Mouse (Mus musculus) kidney, adult 8-10 months (tissue): ENCODE measurements around the gene Wipf2.
"Not testable (repeated sequence)": the region's sequence is repeated elsewhere in the genome, so short reads cannot be mapped to it uniquely, and the experiment has no call there.

Source experiments
- DNase-seq, 2 experiments: peaks; one replicate each; pipeline ENCODE4 v3.0.0; 2022

Gene Wipf2

DNA sequence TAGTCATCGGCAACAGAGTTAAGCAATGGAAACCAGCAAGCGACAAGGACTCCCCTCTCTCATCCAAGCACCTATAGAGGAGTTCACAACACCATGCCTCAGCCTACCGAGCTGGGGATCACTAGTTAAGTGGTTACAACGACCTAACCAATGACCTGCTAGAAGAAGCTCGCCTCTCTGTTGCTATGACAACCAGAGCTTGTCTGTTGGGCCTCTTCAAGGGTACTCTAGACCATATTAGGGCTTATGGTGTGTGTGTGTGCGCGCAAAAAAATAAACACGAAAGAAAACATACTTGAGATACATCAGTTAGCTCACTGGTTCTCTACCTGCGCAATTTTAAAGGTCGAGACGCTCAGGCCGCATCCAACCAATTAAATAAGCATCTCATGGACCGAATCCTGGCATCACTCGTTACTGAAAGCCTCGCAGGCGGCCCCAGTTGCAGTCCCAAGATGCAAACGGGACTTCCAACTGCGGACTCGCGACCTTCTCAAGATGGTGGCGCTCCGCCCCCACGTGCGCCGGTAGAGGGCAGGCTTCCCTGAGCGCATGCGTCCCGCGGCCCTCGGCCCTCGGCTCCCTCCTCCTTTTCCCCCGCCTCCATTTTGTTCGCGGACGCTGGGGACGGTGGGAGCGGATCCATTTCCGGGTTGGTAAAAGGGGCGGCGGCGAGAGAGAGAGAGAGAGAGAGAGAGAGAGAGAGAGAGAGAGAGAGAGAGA, at the start of gene Wipf2:
Wipf2 (plus strand) TSS at position 611 of the 723 bp plus-strand sequence.
- peak; percentile 94 to 96 for DNase-seq

DNA sequence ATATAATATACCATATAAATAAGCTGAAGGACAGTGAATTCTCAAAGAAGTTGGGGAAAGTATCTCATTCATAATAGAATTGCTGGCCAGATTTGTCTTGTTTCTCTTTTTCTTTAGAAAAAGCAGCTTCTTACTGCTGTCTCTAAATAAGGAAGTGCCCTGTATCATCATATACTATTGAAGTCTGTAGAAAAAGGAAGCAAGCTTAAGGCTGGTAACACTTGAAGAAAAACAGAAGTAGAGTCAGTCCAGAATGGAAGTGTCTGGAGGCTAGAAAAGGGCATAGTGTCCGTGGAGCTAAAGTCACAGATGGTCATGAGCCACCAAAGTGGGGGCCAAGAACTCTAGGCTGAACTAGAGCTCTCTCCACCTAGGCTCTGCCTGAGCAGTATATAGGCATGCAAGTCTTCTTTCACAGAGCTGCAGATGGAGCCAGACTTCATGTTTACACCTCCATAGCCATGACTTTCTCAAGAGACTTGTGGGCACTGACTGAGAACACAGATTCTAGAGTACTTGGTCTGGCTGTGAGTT, 46.7 kb upstream of the Wipf2 start:
- DNase-seq, result no peak

DNA sequence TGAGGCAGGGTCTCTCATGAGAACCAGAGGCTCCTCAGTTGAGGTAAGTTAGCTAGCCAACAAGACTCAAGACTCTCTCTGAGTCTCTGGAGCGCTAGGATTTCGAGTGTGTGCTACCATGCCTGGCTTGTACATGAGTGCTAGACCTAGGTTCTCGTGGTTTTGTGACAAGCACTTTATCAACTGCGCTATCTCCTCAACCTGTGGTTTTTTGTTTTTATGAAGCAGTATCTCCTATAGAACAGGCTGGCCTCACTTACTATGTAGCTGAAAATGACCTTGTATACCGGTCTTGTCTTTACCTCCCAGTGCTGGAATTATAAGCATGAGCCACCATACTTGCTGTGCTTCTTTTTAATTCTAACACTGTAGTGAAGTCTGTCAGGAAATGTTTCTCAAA, 42.5 kb upstream of the Wipf2 start:
- DNase-seq, result no peak

DNA sequence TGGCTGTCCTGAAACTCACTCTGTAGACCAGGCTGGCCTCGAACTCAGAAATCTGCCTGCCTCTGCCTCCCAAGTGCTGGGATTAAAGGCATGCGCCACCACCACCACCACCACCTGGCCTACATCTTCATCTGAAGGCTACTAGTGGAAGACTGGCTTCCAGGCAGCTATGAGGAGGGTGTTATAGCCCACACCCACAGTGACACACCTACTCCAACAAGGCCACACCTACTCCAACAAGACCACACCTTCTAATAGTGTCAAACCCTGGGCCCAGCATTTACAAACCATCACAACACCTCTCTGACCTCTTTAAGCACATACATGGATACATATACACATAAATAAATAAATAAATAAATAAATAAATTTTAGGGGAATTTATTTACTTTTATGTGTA, 37.4 kb upstream of the Wipf2 start:
- not testable (repeated sequence) for DNase-seq

DNA sequence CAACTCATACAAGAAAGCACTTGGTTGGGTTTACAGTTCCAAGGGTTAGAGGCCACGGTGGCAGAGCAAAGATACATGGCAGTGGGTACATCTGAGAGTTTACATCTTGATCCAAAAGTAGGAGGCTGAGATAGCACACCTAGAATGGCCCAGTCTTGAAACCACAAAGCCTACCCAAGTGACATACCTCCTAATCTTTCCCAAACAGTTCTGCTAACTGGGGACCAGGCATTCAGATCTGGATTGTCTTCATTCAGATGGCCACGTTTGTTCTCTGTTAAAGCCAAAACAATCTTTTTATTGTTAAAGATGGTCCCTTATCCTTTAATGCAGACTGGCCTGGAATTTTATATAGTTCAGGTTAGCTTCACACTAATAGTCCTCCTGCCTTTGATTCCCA, 35.6 kb upstream of the Wipf2 start:
- DNase-seq, result no peak

DNA sequence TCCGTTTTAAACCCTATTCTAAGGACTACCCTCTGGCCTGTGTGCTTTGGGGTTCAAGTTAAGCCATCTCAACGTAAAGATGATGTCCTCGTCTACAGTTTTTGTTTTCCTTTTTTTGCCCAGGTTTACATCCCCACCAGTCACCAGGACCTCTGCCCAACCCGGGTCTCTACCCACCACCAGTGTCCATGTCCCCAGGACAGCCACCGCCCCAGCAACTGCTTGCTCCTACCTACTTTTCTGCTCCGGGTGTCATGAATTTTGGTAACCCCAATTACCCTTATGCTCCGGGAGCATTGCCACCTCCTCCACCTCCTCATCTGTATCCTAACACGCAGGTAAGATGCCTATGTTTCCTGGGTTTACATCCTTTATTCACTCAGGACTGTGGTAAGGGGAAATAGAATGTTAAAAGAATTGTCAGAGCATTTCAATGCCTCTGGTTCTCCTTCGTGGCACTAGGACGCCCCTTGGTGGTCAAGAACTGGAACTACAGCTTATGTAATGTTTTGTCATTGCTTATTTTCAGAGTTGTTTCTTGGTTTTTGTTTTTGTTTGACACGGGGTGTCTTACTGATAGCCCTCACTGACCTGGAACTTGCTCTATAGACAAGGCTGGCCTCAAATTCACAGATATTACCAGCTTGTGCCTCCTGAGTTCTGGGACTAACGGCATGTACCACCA, 34.2 kb upstream of the Wipf2 start:
- peak in 1 of 2 experiments; percentile 28 for DNase-seq

DNA sequence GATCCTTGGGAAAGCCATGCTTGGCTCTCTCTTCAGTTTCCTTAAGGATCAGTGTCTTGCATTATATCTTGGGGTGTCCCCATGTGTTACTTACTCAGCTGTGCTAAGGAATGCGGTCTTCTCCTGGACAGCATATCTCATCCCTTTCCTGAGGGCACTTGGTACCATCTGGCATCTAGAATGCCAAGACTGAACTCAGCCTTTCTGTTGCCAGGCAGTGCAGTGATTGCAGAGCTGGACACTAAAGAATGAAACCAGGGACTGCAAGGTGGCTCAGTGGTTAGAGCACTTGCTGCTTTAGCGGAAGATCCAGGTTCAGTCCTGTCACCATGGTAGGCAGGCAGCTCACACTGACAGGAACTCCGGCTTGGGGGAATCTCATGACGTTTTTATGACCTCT, 33.6 kb upstream of the Wipf2 start:
- no peak for DNase-seq

DNA sequence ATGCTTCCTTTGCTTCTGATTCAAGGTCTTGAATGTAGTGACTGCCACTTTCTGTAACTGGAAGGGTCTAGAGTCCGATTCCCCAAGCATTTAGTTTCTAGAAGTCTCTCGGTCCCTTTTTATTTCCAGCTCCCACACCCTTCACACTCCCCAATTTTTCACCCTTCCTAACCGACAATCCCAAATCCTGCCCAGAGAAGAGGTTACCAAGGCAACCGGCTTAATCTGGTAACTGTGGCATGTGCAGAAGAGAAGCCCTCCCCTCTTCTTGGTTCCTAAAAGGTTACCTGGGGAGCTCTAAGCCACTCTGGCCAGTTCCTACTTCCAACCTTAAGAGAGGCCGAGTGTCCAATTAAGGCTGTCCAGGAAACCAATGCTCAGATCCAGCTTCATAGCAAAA, 28.1 kb upstream of the Wipf2 start:
- DNase-seq, result no peak

DNA sequence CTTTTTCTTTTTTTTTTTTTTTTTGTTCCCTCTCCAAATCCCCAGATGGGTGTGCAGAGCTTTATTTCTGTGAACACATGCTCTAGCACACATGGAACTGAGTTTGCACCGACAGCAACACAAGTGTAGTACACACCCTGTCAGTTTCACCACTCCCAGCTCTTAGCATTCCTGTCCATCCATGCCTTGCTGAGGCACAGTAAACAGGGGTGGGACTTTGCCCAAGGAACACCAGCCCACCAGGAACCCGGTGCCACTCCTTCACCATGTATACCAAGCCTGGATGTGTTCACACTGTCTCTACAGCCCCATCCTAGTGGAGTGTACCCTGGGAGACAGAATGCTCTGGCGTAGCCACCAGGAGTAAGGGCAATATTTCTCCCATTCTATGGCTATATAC, 27.7 kb upstream of the Wipf2 start:
- DNase-seq, result no peak

DNA sequence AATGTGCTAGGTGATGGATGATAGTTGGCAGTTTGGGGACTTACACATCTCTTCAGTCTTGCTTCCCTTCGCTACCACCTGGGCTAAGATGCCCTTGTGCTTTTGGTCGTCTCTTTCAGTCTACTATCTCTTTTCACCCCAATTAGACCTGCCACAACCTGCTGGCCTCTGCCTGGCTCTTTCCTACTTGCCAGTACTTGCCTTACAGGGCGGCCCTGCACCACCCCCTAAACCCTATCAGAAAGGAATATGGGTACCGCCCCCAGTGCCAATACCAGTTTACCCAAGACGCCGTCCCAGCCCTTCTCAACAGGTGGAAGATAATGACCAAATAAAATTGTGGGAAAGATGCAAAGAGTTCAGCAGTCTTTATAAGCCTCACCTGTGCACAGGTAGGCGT, 27.3 kb upstream of the Wipf2 start:
- DNase-seq, result no peak

DNA sequence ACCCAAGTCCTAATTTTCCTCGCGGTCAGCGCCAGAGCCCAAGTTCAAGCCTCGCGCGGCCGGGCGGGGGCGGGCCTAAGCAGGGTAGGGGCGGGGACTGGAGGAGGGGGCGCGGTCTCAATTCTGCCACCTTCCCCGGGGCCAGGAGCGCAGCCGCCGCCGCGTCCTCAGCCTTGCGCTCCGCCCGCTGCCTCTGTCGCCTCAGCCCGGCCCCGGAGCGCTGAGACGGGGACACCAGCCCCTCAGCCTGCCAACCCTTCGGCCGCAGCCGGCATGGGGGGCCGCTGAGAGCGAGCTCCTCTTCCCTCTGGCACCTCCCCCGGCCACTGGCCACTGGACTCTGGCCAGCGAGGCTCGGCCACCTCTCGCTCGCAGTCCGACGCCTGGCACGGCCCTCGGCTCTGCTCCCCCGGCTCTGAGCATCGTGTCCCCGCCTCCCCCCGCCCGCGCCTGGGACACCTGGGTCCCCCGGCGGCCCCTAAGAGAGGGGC, 26.7 kb upstream of the Wipf2 start, which contains the start of gene Rapgefl1:
Rapgefl1 (plus strand) TSS at position 135 of the 491 bp plus-strand sequence.
- DNase-seq, result peak; percentile 66 to 84

DNA sequence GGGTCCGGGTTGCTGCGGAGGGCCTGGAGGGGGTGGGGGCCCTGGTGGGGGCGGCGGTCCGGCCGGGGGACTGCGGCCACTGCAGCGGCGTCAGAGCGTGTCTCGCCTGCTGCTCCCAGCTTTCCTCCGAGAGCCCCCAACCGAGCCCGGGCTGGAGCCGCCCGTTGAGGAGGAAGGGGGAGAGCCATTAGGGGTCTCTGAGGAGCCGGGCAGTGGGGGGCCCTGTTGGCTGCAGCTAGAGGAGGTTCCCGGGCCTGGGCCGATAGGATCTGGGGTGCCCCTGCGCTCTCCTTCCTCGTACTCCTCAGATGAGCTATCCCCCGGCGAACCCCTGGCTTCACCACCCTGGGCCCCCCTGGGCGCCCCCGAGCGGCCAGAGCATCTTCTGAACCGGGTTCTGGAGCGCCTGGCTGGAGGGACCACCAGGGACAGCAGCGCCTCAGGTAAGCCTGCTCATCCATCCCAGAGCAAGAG, 26.2 kb upstream of the Wipf2 start:
- DNase-seq, result no peak

DNA sequence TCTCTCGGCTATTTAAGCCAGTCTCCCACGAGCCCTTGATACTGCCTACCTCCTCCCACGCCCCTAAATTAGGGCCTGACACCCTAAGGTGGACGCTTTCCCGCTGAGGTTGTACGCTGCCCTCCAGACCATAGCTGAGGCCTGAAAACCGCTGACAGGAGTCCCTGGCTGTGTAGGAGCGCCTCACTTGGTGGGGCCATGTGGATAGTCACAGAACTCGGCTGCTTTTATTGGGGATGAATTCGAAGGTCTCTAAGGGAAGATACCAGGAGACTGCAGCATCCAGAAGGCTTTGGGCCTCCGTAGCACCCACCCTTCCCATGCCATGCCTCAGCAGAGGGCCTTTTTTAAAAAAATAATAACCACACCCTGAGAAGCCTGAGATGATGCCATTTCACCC, 25.5 kb upstream of the Wipf2 start:
- DNase-seq, result no peak

DNA sequence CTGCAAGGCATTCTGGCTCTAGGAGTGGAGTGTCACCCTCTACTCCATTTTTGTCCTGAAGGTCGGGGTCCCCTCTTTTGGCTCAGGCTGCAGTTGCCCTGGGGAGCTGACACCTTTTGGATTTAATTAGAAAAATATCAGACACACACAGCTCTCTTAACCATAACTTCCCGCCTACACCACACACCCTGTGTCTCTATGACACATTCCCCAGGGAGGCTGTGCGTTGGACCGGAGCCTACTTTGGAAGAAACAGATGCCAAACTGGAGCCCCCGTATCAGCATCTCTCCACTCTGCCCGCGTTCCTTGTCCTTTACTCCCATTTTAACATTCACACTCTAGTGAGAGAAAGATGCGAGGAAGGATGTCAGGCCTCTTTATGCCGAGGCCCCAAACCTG, 24.9 kb upstream of the Wipf2 start:
- DNase-seq, result no peak

DNA sequence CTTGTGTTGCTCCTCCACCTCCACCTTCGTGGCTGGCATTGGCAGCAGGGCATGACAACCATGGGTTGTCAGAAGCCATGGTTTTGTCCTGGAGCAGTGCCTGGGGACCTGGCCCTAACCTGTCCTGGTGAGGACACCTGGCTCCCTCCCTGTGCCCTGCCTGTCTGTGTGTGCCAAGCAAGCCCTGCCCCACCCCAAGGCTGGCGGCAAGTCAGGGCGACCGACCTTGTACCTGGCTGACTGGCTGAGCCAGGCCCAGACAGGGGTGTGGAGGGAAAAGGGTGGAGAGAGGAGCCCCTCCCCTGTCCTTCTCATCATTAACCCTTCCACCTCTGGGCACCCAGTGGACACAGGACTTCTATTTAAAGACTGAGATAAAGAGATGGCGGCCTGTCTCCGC, 24.0 kb upstream of the Wipf2 start:
- peak; percentile 23 to 37 for DNase-seq

DNA sequence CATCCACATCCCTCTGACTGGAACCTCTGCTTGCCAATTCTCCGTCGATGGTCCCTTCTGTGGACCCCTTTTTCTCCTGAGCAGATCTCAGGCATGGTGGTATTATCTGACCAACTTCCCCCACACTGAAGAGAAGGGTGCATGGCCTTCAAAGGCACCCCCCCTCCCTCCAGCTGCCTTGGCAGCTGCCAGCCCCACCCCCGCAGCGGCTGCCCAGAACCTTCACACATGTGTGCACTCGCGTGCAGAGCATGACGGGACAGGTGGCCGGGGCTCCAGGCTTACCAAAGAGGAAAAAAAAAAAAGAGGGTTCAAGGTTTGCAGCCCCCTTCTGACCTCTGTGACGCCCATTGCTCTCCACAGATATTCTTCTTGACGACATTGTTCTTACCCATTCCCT, 23.5 kb upstream of the Wipf2 start:
- no peak for DNase-seq

DNA sequence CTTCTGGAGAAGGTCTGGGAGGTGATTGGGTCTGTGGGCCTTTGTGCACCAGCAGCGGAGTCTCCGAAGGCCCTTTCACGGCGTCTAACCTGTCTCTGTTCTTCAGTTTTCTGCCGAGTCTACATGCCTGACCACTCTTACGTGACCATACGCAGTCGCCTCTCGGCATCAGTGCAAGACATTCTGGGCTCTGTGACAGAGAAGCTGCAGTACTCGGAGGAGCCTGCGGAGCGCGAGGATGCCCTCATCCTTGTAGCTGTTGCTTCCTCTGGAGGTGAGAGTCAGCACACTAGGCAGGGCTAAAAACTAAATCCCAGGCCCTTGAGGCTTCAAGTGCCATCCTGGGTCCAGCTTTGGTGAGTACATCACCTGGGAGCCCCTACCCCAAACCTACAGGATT, 17.4 kb upstream of the Wipf2 start:
- DNase-seq, result no peak

DNA sequence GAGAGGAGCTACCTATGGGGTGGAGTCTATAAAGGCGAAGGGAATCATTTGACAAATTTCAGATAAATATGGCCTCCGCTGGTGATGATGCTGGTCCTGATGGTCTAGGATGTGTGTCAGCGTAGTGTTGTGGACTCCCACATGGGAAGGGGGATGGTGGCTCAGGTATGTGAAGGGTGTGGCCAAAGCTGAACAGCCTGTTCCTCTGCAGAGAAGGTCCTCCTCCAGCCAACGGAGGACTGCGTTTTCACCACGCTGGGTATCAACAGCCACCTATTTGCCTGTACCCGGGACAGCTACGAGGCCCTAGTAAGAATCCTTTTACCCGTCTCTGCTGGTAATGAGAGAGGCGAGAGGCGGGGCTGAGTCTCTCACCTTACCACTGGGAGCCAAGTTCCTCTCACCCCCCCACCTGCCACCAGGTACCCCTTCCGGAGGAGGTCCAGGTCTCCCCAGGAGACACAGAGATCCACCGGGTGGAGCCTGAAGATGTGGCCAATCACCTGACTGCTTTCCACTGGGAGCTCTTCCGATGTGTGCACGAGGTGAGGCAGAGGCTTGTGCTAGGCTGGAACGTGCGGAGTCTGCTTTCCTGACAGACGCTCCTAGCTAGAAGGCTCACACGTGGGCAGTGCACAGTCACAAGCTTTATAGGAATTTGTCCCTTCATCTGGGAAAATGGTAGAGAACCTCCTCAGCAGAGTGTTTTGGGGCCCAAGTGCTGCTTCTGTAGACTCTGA, 16.4 kb upstream of the Wipf2 start:
- no peak for DNase-seq

DNA sequence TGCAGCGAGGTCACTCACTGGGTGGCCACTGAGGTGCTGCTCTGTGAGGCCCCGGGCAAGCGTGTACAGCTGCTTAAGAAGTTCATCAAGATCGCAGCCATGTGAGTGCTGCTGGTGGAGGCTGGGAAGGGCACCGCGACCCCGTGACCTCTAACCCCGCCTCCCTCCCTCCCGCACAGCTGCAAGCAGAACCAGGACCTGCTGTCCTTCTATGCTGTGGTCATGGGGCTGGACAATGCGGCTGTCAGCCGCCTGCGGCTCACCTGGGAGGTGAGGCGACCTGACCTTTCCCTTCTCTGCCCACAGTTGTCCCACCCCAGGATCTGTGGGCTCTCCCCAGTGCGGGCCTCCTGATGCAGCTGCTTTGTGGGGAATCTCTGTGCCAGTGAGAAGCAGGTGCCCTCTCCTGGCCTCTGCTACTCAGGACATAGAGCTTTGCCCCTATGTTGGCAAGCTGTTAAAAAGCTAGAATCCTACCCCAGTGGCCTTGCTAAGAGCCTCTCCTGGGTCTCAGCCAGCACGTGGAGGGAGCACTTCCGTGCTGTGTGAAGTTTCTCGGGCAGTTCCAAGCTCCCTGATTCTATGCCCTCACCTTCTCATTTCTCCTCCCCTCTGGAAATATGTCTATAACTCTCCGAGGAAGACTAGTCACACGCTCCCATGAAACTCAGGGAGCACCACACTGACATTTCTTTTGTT, 14.1 kb upstream of the Wipf2 start:
- DNase-seq, result no peak

DNA sequence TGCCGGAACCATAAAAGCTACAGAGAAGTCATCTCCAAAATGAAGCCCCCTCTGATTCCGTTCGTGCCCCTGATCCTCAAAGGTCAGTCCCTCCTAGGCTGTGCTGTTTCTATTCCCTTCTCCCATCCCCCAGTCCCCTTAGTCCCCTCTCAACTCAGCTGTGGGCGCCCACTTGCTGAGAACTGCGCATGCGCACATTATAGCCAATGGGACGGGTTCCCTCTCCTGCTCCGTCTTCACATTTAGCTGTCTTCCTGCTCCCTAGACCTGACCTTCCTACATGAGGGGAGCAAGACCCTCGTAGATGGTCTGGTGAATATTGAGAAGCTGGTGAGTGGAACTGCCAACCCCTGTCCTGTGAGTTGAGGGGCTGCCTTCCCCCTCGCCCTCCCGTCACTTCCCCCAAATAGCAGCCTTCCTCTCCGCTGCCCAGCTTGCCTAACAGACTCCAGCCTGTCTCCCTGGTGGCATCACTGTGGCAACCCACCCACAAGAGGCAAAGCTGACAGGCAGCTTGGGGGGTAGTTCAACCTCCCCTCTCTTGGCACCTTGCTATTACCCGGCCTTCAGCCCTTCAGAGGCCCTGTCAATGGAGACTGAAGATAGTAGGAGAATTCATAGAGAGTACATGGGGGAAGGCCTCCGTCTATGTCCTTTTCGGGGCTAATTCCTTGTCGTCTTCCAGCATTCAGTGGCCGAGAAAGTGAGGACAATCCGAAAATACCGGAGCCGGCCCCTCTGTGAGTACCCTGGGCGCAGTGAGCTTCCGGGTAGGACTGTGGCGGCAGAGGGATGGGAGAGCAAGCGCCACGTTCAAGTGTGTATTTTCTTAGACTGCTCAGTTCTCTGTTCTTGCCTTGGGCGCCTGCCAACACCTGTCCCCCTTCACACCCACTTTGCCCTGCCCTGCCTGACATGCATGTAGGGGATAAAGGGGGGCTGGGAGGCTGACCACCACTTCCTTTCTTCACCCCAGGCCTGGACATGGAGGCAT, 13.0 kb upstream of the Wipf2 start:
- no peak for DNase-seq

DNA sequence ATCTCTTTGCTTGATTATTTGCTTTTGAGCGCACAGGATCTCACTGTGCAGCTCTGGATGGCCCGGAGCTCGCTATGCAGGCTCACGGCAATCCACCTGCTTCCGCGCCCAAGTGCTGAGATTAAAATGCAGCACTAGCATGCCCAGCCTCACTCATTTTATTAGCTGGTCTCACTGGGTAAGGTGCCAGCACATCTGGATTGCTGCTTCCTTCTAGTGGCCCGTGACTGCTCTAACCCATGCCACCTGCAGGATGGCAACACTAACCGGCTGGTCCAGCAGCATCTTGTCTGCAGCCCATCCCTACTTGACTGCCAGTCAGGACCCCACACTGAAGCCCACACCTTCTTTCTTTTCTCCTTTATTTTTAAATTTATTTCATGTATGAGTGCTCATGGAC, 9.3 kb upstream of the Wipf2 start:
- DNase-seq, result peak in 1 of 2 experiments; percentile 30
